9 mouse cellular contexts compared by ENCODE assay signal in genomic region chr6:17842759-17843158, GRCm38 (mm10).
A peak's percentile ranks its signal among the peaks of the same experiment; 100 is the strongest.
DNase-seq lines count a peak whose midpoint lies in the region; ATAC-seq and TF ChIP-seq lines count a peak whose summit lies in the region.
"Had no signal": no experiment of that assay in that cellular context is flagged by ENCODE, and none has a peak within 500 bp of the region (broad histone marks: within the 10 kb centered on the region; RNA-seq: fewer than 3 reads in every experiment).

No protein-coding gene starts in this region.

- no peak overlapping the region for H3K9ac ChIP-seq in liver, embryonic 12.5 days
- no peak overlapping the region for H3K9ac ChIP-seq in stomach, postnatal 0 days (ENCODE audit: low read length)
- H3K9ac ChIP-seq: midbrain, embryonic 12.5 days had no signal

- intact Hi-C loops in gastrocnemius, adult 2 months (cut with DNase I), result no loop called here

- 27% methylated on average over 3 of the region's 3 CpGs for WGBS in liver, embryonic 12.5 days (ENCODE audit: insufficient replicate concordance)
- WGBS in lung, adult 2 months, result 30% methylated on average over 3 of the region's 3 CpGs
- 31% methylated on average over 3 of the region's 3 CpGs for WGBS in stomach, postnatal 0 days

- TF ChIP-seq POLR2A in lung, adult 2 months (IDR thresholded peaks at IDR 0.05; ENCODE audit: borderline replicate concordance, extremely low read depth, low read depth, low read length), result no peak

- H3K9me3 ChIP-seq in liver, embryonic 12.5 days (replicated peaks), result no peaks in the 10 kb centered on the region
- no peaks in the 10 kb centered on the region for H3K9me3 ChIP-seq in stomach, postnatal 0 days (ENCODE audit: control insufficient read depth, low read length)
- H3K9me3 ChIP-seq: midbrain, embryonic 12.5 days had no signal

- TF ChIP-seq EP300 in stomach, postnatal 0 days (optimal IDR thresholded peaks at IDR 0.05), result no peak

- no peak overlapping the region for H3K4me2 ChIP-seq in liver, embryonic 12.5 days
- H3K4me2 ChIP-seq in stomach, postnatal 0 days (replicated peaks; ENCODE audit: low read depth), result no peak overlapping the region
- H3K4me2 ChIP-seq: midbrain, embryonic 12.5 days had no signal

- peaks cover 4% of the 10 kb centered on the region; the same call in 1 of the 2 replicates for H3K36me3 ChIP-seq in liver, embryonic 12.5 days
- no peaks in the 10 kb centered on the region for H3K36me3 ChIP-seq in stomach, postnatal 0 days (ENCODE audit: control insufficient read depth, insufficient read depth, low read length)

- ATAC-seq in liver, embryonic 12.5 days, result no peak
- no peak for ATAC-seq in stomach, postnatal 0 days (ENCODE audit: low FRiP score, low TSS enrichment)

- H3K27me3 ChIP-seq in liver, embryonic 12.5 days (replicated peaks), result no peaks in the 10 kb centered on the region
- H3K27me3 ChIP-seq in stomach, postnatal 0 days (ENCODE audit: control insufficient read depth, insufficient read depth, low read length), result no peaks in the 10 kb centered on the region
- H3K27me3 ChIP-seq: midbrain, embryonic 12.5 days had no signal

- H3K4me3 ChIP-seq in liver, embryonic 12.5 days, result no peak overlapping the region
- H3K4me3 ChIP-seq in gastrocnemius, adult 2 months, result no peak overlapping the region
- no peak overlapping the region for H3K4me3 ChIP-seq in lung, adult 2 months (replicated peaks; ENCODE audit: extremely low read depth, low read depth, low read length)
- no peak overlapping the region for H3K4me3 ChIP-seq in stomach, postnatal 0 days (ENCODE audit: low read depth, low read length)
- H3K4me3 ChIP-seq: midbrain, embryonic 12.5 days had no signal

- peak; percentile 70 for TF ChIP-seq CTCF in gastrocnemius, adult 2 months (IDR thresholded peaks at IDR 0.05)
- no peak for TF ChIP-seq CTCF in lung, adult 2 months (IDR thresholded peaks at IDR 0.05; ENCODE audit: insufficient read depth, low read length)
- TF ChIP-seq CTCF in stomach, postnatal 0 days (IDR thresholded peaks at IDR 0.05; ENCODE audit: low read depth), result peak; percentile 72

- H3K27ac ChIP-seq in liver, embryonic 12.5 days, result no peak overlapping the region
- no peak overlapping the region for H3K27ac ChIP-seq in gastrocnemius, adult 2 months
- H3K27ac ChIP-seq in stomach, postnatal 0 days (replicated peaks), result no peak overlapping the region
- H3K27ac ChIP-seq: midbrain, embryonic 12.5 days had no signal

- peak; percentile 56 to 59 for DNase-seq in cerebellum, adult 18-20 months
- no peak for DNase-seq in cerebellum, adult 11-12 months
- peak; percentile 44 for DNase-seq in liver
- peak; percentile 73 for DNase-seq in brain, adult 2 months (ENCODE audit: low read depth, low spot score)
- peak; percentile 44 for DNase-seq in gastrocnemius, adult 2 months
- DNase-seq in lung, adult 2 months, result peak; percentile 24
- peak; percentile 37 for DNase-seq in stomach, postnatal 0 days (ENCODE audit: low spot score)

- no peaks in the 10 kb centered on the region for H3K4me1 ChIP-seq in liver, embryonic 12.5 days
- H3K4me1 ChIP-seq in lung, adult 2 months (ENCODE audit: control insufficient read depth, insufficient read depth, low read length), result no peaks in the 10 kb centered on the region
- no peaks in the 10 kb centered on the region for H3K4me1 ChIP-seq in stomach, postnatal 0 days (replicated peaks; ENCODE audit: control insufficient read depth, insufficient read depth)
- H3K4me1 ChIP-seq: midbrain, embryonic 12.5 days had no signal
